Mouse (Mus musculus) spleen, adult 12 weeks (tissue): ENCODE measurements around the gene Ankar.

Source experiments
- DNase-seq: peaks from one replicate; pipeline ENCODE4 v3.0.0; 2022; ENCODE audit warnings: low spot score

Ankar gene

GRCm38 (mm10) chr1:72700479-72700878, at the start of gene Ankar:
TSS of gene Ankar (minus strand) at chr1:72700579.
- DNase-seq, result no peak

- DNase-seq, result no peak
Measured at GRCm38 (mm10) chr1:72746382-72746781, 46.0 kb upstream of the Ankar start.

- DNase-seq, result no peak
Measured at GRCm38 (mm10) chr1:72744816-72745506, 44.6 kb upstream of the Ankar start.

- no peak for DNase-seq
Measured at GRCm38 (mm10) chr1:72741406-72741805, 41.0 kb upstream of the Ankar start.

GRCm38 (mm10) chr1:72739681-72740063, 39.3 kb upstream of the Ankar start:
- DNase-seq, result no peak

GRCm38 (mm10) chr1:72738946-72739680, 38.7 kb upstream of the Ankar start:
- DNase-seq, result no peak

- DNase-seq, result no peak
Measured at GRCm38 (mm10) chr1:72736397-72737125, 36.2 kb upstream of the Ankar start.

- no peak for DNase-seq
Measured at GRCm38 (mm10) chr1:72733191-72733691, 32.9 kb upstream of the Ankar start.

GRCm38 (mm10) chr1:72730126-72730525, 29.7 kb upstream of the Ankar start:
- no peak for DNase-seq

GRCm38 (mm10) chr1:72728781-72729180, 28.4 kb upstream of the Ankar start:
- no peak for DNase-seq

- no peak for DNase-seq
Measured at GRCm38 (mm10) chr1:72725941-72726340, 25.6 kb upstream of the Ankar start.

GRCm38 (mm10) chr1:72724354-72724753, 24.0 kb upstream of the Ankar start:
- no peak for DNase-seq

- DNase-seq, result no peak
Measured at GRCm38 (mm10) chr1:72722646-72723045, 22.3 kb upstream of the Ankar start.

- DNase-seq, result no peak
Measured at GRCm38 (mm10) chr1:72720115-72720725, 19.8 kb upstream of the Ankar start.

GRCm38 (mm10) chr1:72718846-72719245, 18.5 kb upstream of the Ankar start:
- peak; percentile 21 for DNase-seq

- no peak for DNase-seq
Measured at GRCm38 (mm10) chr1:72717540-72717939, 17.2 kb upstream of the Ankar start.

GRCm38 (mm10) chr1:72716926-72717325, 16.5 kb upstream of the Ankar start:
- peak; percentile 46 for DNase-seq

GRCm38 (mm10) chr1:72716421-72716820, 16.0 kb upstream of the Ankar start:
- no peak for DNase-seq

- DNase-seq, result no peak
Measured at GRCm38 (mm10) chr1:72715593-72716361, 15.4 kb upstream of the Ankar start.

GRCm38 (mm10) chr1:72715065-72715464, 14.7 kb upstream of the Ankar start:
- no peak for DNase-seq

- DNase-seq, result no peak
Measured at GRCm38 (mm10) chr1:72714547-72714946, 14.2 kb upstream of the Ankar start.
